Mouse (Mus musculus) forebrain, postnatal 0 days (tissue): ENCODE results near the gene Pdgfra. TPM values are rescaled to one million over a fixed set of nuclear protein-coding genes. Genes with fewer than 3 reads are reported as not detected.

Experiments
- ATAC-seq: fragments of 200-750 bp; cut with Nextera tagmentation; 2 replicates; pipeline ENCODE4 v1.8.0; 2017; ENCODE audit warnings: mild to moderate bottlenecking, moderate library complexity
- DNase-seq: peaks from one replicate; pipeline ENCODE4 v3.0.0-alpha.2; 2015
- H3K27ac ChIP-seq: fragments of 300-500 bp; sonication (generic); 2 replicates; pipeline ENCODE4 v1.5.1; 2014; ENCODE audit warnings: low read depth, mild to moderate bottlenecking, antibody characterized with exemption, low read length, moderate library complexity, mixed read lengths
- H3K27me3 ChIP-seq: fragments of 300-500 bp; sonication (generic); 2 replicates; pipeline ENCODE4 v1.6.1; 2014; ENCODE audit warnings: mild to moderate bottlenecking, low read length, mixed read lengths; ENCODE audit not compliant: insufficient read depth
- H3K36me3 ChIP-seq: fragments of 300-500 bp; sonication (generic); 2 replicates; pipeline ENCODE4 v1.6.1; 2014; ENCODE audit warnings: mild to moderate bottlenecking, moderate library complexity; ENCODE audit not compliant: insufficient read depth
- H3K4me1 ChIP-seq: fragments of 300-500 bp; sonication (generic); 2 replicates; pipeline ENCODE4 v1.6.1; 2014; ENCODE audit warnings: antibody characterized with exemption; ENCODE audit not compliant: insufficient read depth
- H3K4me2 ChIP-seq: fragments of 300-500 bp; sonication (generic); 2 replicates; pipeline ENCODE4 v1.6.1; 2014; ENCODE audit warnings: low read depth, mild to moderate bottlenecking, moderate library complexity
- H3K4me3 ChIP-seq: fragments of 300-500 bp; sonication (generic); 2 replicates; pipeline ENCODE4 v1.5.1; 2014; ENCODE audit warnings: low read depth, low read length, mixed read lengths
- H3K9ac ChIP-seq: fragments of 300-500 bp; sonication (generic); 2 replicates; pipeline ENCODE4 v1.6.1; 2014; ENCODE audit warnings: mild to moderate bottlenecking
- H3K9me3 ChIP-seq: fragments of 300-500 bp; sonication (generic); 2 replicates; pipeline ENCODE4 v1.6.1; 2016; ENCODE audit warnings: low read length
- CTCF ChIP-seq: sonication (generic); IDR thresholded peaks from 2 replicates; pipeline ENCODE4 v1.5.1; 2016; ENCODE audit warnings: antibody characterized with exemption, control low read depth, low read depth
- WGBS: fragments of 180-500 bp; shearing (Covaris S2); extraction: QIAGEN DNeasy Blood & Tissue Kit; methylation state at CpG from one replicate; pipeline ENCODE4 v1.1.7; 2014; 5-methylcytosine and 5-hydroxymethylcytosine counted together
- microRNA-seq, 2 experiments: library from miRNA; unstranded; fragments of <30 nt; microRNA quantifications; one replicate each; pipeline ENCODE4; 2016
- polyA plus RNA-seq: library from polyadenylated mRNA; unstranded; fragments of >200 nt; fragmentation: Nextera tagmentation; extraction: Ambion mirVana; gene quantifications from 2 replicates; pipeline ENCODE4 v1.2.1, GENCODE M21; 2015
- total RNA-seq: library from RNA; depleted of rRNA; stranded (reverse); fragments of >200 nt; gene quantifications from 2 replicates; pipeline ENCODE4 v1.2.3, GENCODE M21; 2014; rRNA removed

Pdgfra gene
- total and polyA plus RNA-seq, 2 experiments from 2014 or later, result 14.0 to 49.9 TPM

GRCm38 (mm10) chr5:75238363-75238762 is 86.3 kb downstream of the Pdgfra start:
- Histone ChIP-seq H3K9me3 (no peaks in the 10 kb centered on the region), H3K9ac (no peak overlapping the region), H3K27me3 (no peaks in the 10 kb centered on the region), H3K4me3 (no peak overlapping the region), H3K27ac (no peak overlapping the region), H3K36me3 (no peaks in the 10 kb centered on the region), H3K4me1 (no peaks in the 10 kb centered on the region), H3K4me2 (no peak overlapping the region)
- TF ChIP-seq CTCF, result peak; percentile 59
- DNase-seq (peak; percentile 40), ATAC-seq (peak; percentile 81)
- WGBS, result 32% methylated on average over 2 of the region's 2 CpGs

GRCm38 (mm10) chr5:75238928-75239777 is 87.1 kb downstream of the Pdgfra start:
- peak; percentile 77 for ATAC-seq
- Histone ChIP-seq H3K9me3 (no peaks in the 10 kb centered on the region), H3K36me3 (no peaks in the 10 kb centered on the region), H3K27ac (no peak overlapping the region), H3K9ac (no peak overlapping the region), H3K27me3 (no peaks in the 10 kb centered on the region), H3K4me1 (no peaks in the 10 kb centered on the region), H3K4me3 (no peak overlapping the region), H3K4me2 (no peak overlapping the region)
- no peak for TF ChIP-seq CTCF
- WGBS, result 47% methylated on average over 15 of the region's 15 CpGs
- DNase-seq, result peak; percentile 39

GRCm38 (mm10) chr5:75247070-75247740 is 95.1 kb downstream of the Pdgfra start:
- peak overlapping the region; percentile 16; the same call in 1 of the 2 replicates for H3K4me3 ChIP-seq
- 23% methylated on average over 25 of the region's 25 CpGs for WGBS

More at GRCm38 (mm10) chr5:75247070-75247740, 95.1 kb downstream of the Pdgfra start:
- Histone ChIP-seq H3K27ac (no peak overlapping the region), H3K4me2 (peak overlapping the region; percentile 43), H3K36me3 (no peaks in the 10 kb centered on the region), H3K9me3 (no peaks in the 10 kb centered on the region), H3K4me1 (no peaks in the 10 kb centered on the region), H3K9ac (no peak overlapping the region), H3K27me3 (no peaks in the 10 kb centered on the region; the same call in 1 of the 2 replicates)
- no peak for TF ChIP-seq CTCF
- ATAC-seq (peak; percentile 96), DNase-seq (peak; percentile 81)

Small RNA genes lying within 50 kb of the gene (microRNA-seq; reads per million reads assigned to microRNA genes)
- 0 to 0.24 reads per million in 2 experiments for gene Mir7025

Other genes with a start within 250 kb of the Pdgfra start
- 13.3 and 39.1 TPM in 2 replicates for gene Chic2, start 107.5 kb upstream of the Pdgfra start, total RNA-seq
- 35.8 and 37.7 TPM in 2 replicates for gene Chic2, start 107.5 kb upstream of the Pdgfra start, polyA plus RNA-seq
- 1.5 TPM in 2 replicates for gene Gsx2, start 76.7 kb upstream of the Pdgfra start, total RNA-seq
- 1.5 and 1.7 TPM in 2 replicates for gene Gsx2, start 76.7 kb upstream of the Pdgfra start, polyA plus RNA-seq